Mouse (Mus musculus) midbrain, postnatal 0 days (tissue): ENCODE measurements around the gene Lgi2. TPM values are rescaled to one million over a fixed set of nuclear protein-coding genes. Genes with fewer than 3 reads are reported as not detected.

Experiments
- ATAC-seq: fragments of 200-750 bp; cut with Nextera tagmentation; 2 replicates; pipeline ENCODE4 v1.8.0; 2017; ENCODE audit warnings: moderate number of reproducible peaks, mild to moderate bottlenecking, moderate TSS enrichment, moderate library complexity; ENCODE audit not compliant: low FRiP score
- DNase-seq: peaks from one replicate; pipeline ENCODE4 v3.0.0-alpha.2; 2015; ENCODE audit warnings: low spot score
- H3K27ac ChIP-seq: fragments of 300-500 bp; sonication (generic); 2 replicates; pipeline ENCODE4 v1.5.1; 2014; ENCODE audit warnings: low read depth, mild to moderate bottlenecking, low read length, mixed read lengths
- H3K27me3 ChIP-seq: fragments of 300-500 bp; sonication (generic); 2 replicates; pipeline ENCODE4 v1.6.1; 2014; ENCODE audit warnings: low read length, control low read depth, mixed read lengths; ENCODE audit not compliant: insufficient read depth
- H3K36me3 ChIP-seq: fragments of 300-500 bp; sonication (generic); 2 replicates; pipeline ENCODE4 v1.6.1; 2014; ENCODE audit warnings: low read length, control low read depth, mixed read lengths; ENCODE audit not compliant: insufficient read depth
- H3K4me1 ChIP-seq: fragments of 300-500 bp; sonication (generic); 2 replicates; pipeline ENCODE4 v1.6.1; 2014; ENCODE audit warnings: mild to moderate bottlenecking, control low read depth, antibody characterized with exemption, low read length, mixed read lengths; ENCODE audit not compliant: insufficient read depth
- H3K4me2 ChIP-seq: fragments of 300-500 bp; sonication (generic); 2 replicates; pipeline ENCODE4 v1.6.1; 2014; ENCODE audit warnings: low read depth, mild to moderate bottlenecking, low read length, mixed read lengths; ENCODE audit not compliant: poor library complexity, severe bottlenecking
- H3K4me3 ChIP-seq: fragments of 300-500 bp; sonication (generic); 2 replicates; pipeline ENCODE4 v1.5.1; 2014; ENCODE audit warnings: low read depth, mild to moderate bottlenecking, low read length, moderate library complexity
- H3K9ac ChIP-seq: fragments of 300-500 bp; sonication (generic); replicated peaks from 2 replicates; pipeline ENCODE4 v1.6.1; 2014; ENCODE audit warnings: mild to moderate bottlenecking, low read length, moderate library complexity, mixed read lengths; ENCODE audit not compliant: poor library complexity, severe bottlenecking
- H3K9me3 ChIP-seq: fragments of 300-500 bp; sonication (generic); 2 replicates; pipeline ENCODE4 v1.6.1; 2016; ENCODE audit warnings: low read length, control low read depth
- CTCF ChIP-seq: IDR thresholded peaks from 2 replicates; pipeline ENCODE4 v1.5.1; 2016; ENCODE audit warnings: antibody characterized with exemption, mild to moderate bottlenecking
- WGBS: fragments of 180-500 bp; shearing (Covaris S2); extraction: QIAGEN DNeasy Blood & Tissue Kit; methylation state at CpG from one replicate; pipeline ENCODE4 v1.1.7; 2014; 5-methylcytosine and 5-hydroxymethylcytosine counted together
- polyA plus RNA-seq: library from polyadenylated mRNA; unstranded; fragments of >200 nt; fragmentation: Nextera tagmentation; extraction: Ambion mirVana; gene quantifications from 2 replicates; pipeline ENCODE4 v1.2.1, GENCODE M21; 2015
- total RNA-seq: library from RNA; depleted of rRNA; stranded (reverse); fragments of >200 nt; gene quantifications from 2 replicates; pipeline ENCODE4 v1.2.3, GENCODE M21; 2014

Gene Lgi2
- total and polyA plus RNA-seq, 2 experiments from 2014 or later, result 9.8 to 24.0 TPM

- Histone ChIP-seq H3K4me1 (no peaks in the 10 kb centered on the region), H3K36me3 (no peaks in the 10 kb centered on the region), H3K4me3 (no peak overlapping the region), H3K27ac (no peak overlapping the region), H3K27me3 (no peaks in the 10 kb centered on the region), H3K9me3 (no peaks in the 10 kb centered on the region), H3K9ac (no peak overlapping the region), H3K4me2 (no peak overlapping the region)
- TF ChIP-seq CTCF, result no peak
- WGBS, result 80% methylated on average over 10 of the region's 10 CpGs
- DNase-seq (no peak), ATAC-seq (no peak)
These were observed 43.4 kb upstream of the Lgi2 start for GRCm38 (mm10) chr5:52609672-52610071.

- Histone ChIP-seq H3K27ac (no peak overlapping the region), H3K36me3 (no peaks in the 10 kb centered on the region), H3K4me2 (no peak overlapping the region), H3K9me3 (no peaks in the 10 kb centered on the region), H3K9ac (no peak overlapping the region), H3K4me1 (no peaks in the 10 kb centered on the region), H3K4me3 (no peak overlapping the region), H3K27me3 (no peaks in the 10 kb centered on the region)
- WGBS, result 41% methylated on average over 6 of the region's 6 CpGs
- no peak for TF ChIP-seq CTCF
- DNase-seq, result no peak
- ATAC-seq, result no peak
These were observed 38.4 kb upstream of the Lgi2 start for GRCm38 (mm10) chr5:52604582-52605041.

- Histone ChIP-seq H3K9me3 (no peaks in the 10 kb centered on the region), H3K9ac (no peak overlapping the region), H3K4me1 (no peaks in the 10 kb centered on the region), H3K4me3 (no peak overlapping the region), H3K27ac (no peak overlapping the region), H3K4me2 (no peak overlapping the region), H3K36me3 (no peaks in the 10 kb centered on the region), H3K27me3 (no peaks in the 10 kb centered on the region)
- DNase-seq (no peak), ATAC-seq (no peak)
- TF ChIP-seq CTCF, result no peak
- WGBS, result 88% methylated on average over 9 of the region's 9 CpGs
These were observed 24.4 kb upstream of the Lgi2 start for GRCm38 (mm10) chr5:52590612-52591011.

GRCm38 (mm10) chr5:52588650-52589049 lies 22.4 kb upstream of the Lgi2 start:
- WGBS, result 92% methylated on average over 4 of the region's 4 CpGs
- no peaks in the 10 kb centered on the region for H3K36me3 ChIP-seq
- no peaks in the 10 kb centered on the region for H3K4me1 ChIP-seq
- H3K4me3 ChIP-seq, result no peak overlapping the region
- DNase-seq (no peak), ATAC-seq (no peak)
- H3K9ac ChIP-seq, result no peak overlapping the region
- no peaks in the 10 kb centered on the region for H3K27me3 ChIP-seq
- H3K4me2 ChIP-seq, result no peak overlapping the region
- no peaks in the 10 kb centered on the region for H3K9me3 ChIP-seq
- TF ChIP-seq CTCF, result no peak
- no peak overlapping the region for H3K27ac ChIP-seq

- no peaks in the 10 kb centered on the region for H3K27me3 ChIP-seq
- H3K4me2 ChIP-seq, result no peak overlapping the region
- H3K9ac ChIP-seq, result no peak overlapping the region
- 81% methylated on average over 9 of the region's 9 CpGs for WGBS
- no peak overlapping the region for H3K27ac ChIP-seq
- ATAC-seq, result no peak
- no peaks in the 10 kb centered on the region for H3K36me3 ChIP-seq
- H3K9me3 ChIP-seq, result no peaks in the 10 kb centered on the region
- TF ChIP-seq CTCF, result no peak
- DNase-seq, result no peak
- H3K4me1 ChIP-seq, result no peaks in the 10 kb centered on the region
- H3K4me3 ChIP-seq, result no peak overlapping the region
These were observed 21.1 kb upstream of the Lgi2 start for GRCm38 (mm10) chr5:52587291-52587733.

GRCm38 (mm10) chr5:52572572-52572971 lies 6.3 kb upstream of the Lgi2 start:
- Histone ChIP-seq H3K4me1 (no peaks in the 10 kb centered on the region), H3K36me3 (no peaks in the 10 kb centered on the region), H3K9ac (no peak overlapping the region), H3K4me3 (no peak overlapping the region), H3K4me2 (no peak overlapping the region), H3K27ac (no peak overlapping the region), H3K27me3 (no peaks in the 10 kb centered on the region), H3K9me3 (peaks cover 7% of the 10 kb centered on the region; the same call in 1 of the 2 replicates)
- no peak for ATAC-seq
- DNase-seq, result no peak
- WGBS, result 56% methylated on average over 1 of the region's 1 CpGs
- TF ChIP-seq CTCF, result peak; percentile 38; the same call in 1 of the 2 replicates
